Mouse (Mus musculus) hindbrain, postnatal 0 days (tissue): ENCODE results near the gene Med21. TPM values are rescaled to one million over a fixed set of nuclear protein-coding genes. Genes with fewer than 3 reads are reported as not detected.

Experiments
- ATAC-seq: fragments of 200-750 bp; cut with Nextera tagmentation; 2 replicates; pipeline ENCODE4 v1.8.0; 2017; ENCODE audit warnings: mild to moderate bottlenecking, moderate TSS enrichment, moderate library complexity
- DNase-seq: peaks from one replicate; pipeline ENCODE4 v3.0.0-alpha.2; 2015; ENCODE audit warnings: low spot score
- H3K27ac ChIP-seq: fragments of 300-500 bp; sonication (generic); 2 replicates; pipeline ENCODE4 v1.5.1; 2014; ENCODE audit warnings: mild to moderate bottlenecking
- H3K27me3 ChIP-seq: fragments of 300-500 bp; sonication (generic); 2 replicates; pipeline ENCODE4 v1.6.1; 2014; ENCODE audit warnings: low read length, mixed read lengths; ENCODE audit not compliant: insufficient read depth
- H3K36me3 ChIP-seq: fragments of 300-500 bp; sonication (generic); 2 replicates; pipeline ENCODE4 v1.6.1; 2014; ENCODE audit warnings: low read length, mixed read lengths; ENCODE audit not compliant: insufficient read depth
- H3K4me1 ChIP-seq: fragments of 300-500 bp; sonication (generic); 2 replicates; pipeline ENCODE4 v1.6.1; 2014; ENCODE audit warnings: antibody characterized with exemption, low read length, mixed read lengths; ENCODE audit not compliant: insufficient read depth
- H3K4me2 ChIP-seq: fragments of 300-500 bp; sonication (generic); 2 replicates; pipeline ENCODE4 v1.6.1; 2014; ENCODE audit warnings: low read depth, mild to moderate bottlenecking, low read length, moderate library complexity, mixed read lengths
- H3K4me3 ChIP-seq: fragments of 300-500 bp; sonication (generic); 2 replicates; pipeline ENCODE4 v1.5.1; 2014; ENCODE audit warnings: low read length
- H3K9ac ChIP-seq: fragments of 300-500 bp; sonication (generic); replicated peaks from 2 replicates; pipeline ENCODE4 v1.6.1; 2014; ENCODE audit warnings: mild to moderate bottlenecking, low read length, moderate library complexity, mixed read lengths
- H3K9me3 ChIP-seq: fragments of 300-500 bp; sonication (generic); 2 replicates; pipeline ENCODE4 v1.6.1; 2016; ENCODE audit warnings: low read length, mixed read lengths
- CTCF ChIP-seq: IDR thresholded peaks from 2 replicates; pipeline ENCODE4 v1.5.1; 2016; ENCODE audit warnings: antibody characterized with exemption, control low read depth, low read depth
- WGBS: fragments of 180-500 bp; shearing (Covaris S2); extraction: QIAGEN DNeasy Blood & Tissue Kit; methylation state at CpG from one replicate; pipeline ENCODE4 v1.1.7; 2014; 5-methylcytosine and 5-hydroxymethylcytosine counted together
- polyA plus RNA-seq: library from polyadenylated mRNA; unstranded; fragments of >200 nt; fragmentation: Nextera tagmentation; extraction: Ambion mirVana; gene quantifications from 2 replicates; pipeline ENCODE4 v1.2.1, GENCODE M21; 2015
- total RNA-seq: library from RNA; depleted of rRNA; stranded (reverse); fragments of >200 nt; gene quantifications from 2 replicates; pipeline ENCODE4 v1.2.3, GENCODE M21; 2014

Gene Med21
- total and polyA plus RNA-seq, 2 experiments from 2014 or later: 42.3 to 112 TPM

DNA sequence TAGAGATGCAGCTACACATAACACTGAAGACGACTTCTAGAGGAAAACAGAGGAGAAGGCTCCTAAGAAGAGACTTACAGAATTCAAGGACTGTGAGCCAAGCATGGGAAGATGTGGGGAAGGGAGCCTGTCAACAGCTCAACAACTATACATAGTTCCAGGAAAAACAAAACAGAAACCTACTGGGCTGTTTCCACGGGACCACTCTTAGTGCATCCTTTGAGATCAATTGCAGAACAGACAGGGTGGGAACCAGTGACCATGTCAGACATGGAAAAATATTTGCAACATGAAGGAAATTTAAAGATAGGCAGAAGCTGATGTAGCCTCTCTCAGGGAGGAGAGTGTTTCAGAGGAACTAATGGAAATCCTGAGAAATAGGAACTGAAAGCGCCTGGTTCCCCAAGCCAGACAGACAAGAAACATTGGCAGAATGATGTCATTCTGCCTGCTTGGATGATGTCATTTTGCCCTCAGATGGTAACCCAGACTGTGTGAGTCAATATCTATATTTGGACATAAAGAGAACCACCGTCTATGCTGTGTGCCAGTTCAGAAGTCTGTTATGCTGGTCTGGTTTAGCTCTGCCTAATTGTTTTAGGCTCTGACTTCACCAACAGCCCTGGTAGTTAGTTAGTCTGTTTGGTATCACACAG is 32.7 kb downstream of the Med21 start:
- H3K4me3 ChIP-seq: no peak overlapping the region
- H3K4me2 ChIP-seq: no peak overlapping the region
- WGBS: 74% methylated on average over 4 of the region's 4 CpGs
- no peak overlapping the region for H3K27ac ChIP-seq
- TF ChIP-seq CTCF: no peak
- ATAC-seq (no peak), DNase-seq (no peak)
- no peaks in the 10 kb centered on the region for H3K27me3 ChIP-seq
- H3K4me1 ChIP-seq: no peaks in the 10 kb centered on the region
- 0 out of 2 replicates have a peak, but pooled peaks cover 3% of the 10 kb centered on the region for H3K9me3 ChIP-seq
- H3K36me3 ChIP-seq: no peaks in the 10 kb centered on the region
- no peak overlapping the region for H3K9ac ChIP-seq

- Histone ChIP-seq H3K9me3 (no peaks in the 10 kb centered on the region), H3K4me3 (no peak overlapping the region), H3K27me3 (no peaks in the 10 kb centered on the region), H3K36me3 (no peaks in the 10 kb centered on the region), H3K9ac (no peak overlapping the region), H3K4me2 (no peak overlapping the region), H3K27ac (no peak overlapping the region), H3K4me1 (no peaks in the 10 kb centered on the region)
- no peak for TF ChIP-seq CTCF
- DNase-seq (no peak), ATAC-seq (no peak)
- WGBS: 89% methylated on average over 10 of the region's 10 CpGs
These were observed 34.6 kb downstream of the Med21 start for GRCm38 (mm10) chr6:146676904-146677303.

DNA sequence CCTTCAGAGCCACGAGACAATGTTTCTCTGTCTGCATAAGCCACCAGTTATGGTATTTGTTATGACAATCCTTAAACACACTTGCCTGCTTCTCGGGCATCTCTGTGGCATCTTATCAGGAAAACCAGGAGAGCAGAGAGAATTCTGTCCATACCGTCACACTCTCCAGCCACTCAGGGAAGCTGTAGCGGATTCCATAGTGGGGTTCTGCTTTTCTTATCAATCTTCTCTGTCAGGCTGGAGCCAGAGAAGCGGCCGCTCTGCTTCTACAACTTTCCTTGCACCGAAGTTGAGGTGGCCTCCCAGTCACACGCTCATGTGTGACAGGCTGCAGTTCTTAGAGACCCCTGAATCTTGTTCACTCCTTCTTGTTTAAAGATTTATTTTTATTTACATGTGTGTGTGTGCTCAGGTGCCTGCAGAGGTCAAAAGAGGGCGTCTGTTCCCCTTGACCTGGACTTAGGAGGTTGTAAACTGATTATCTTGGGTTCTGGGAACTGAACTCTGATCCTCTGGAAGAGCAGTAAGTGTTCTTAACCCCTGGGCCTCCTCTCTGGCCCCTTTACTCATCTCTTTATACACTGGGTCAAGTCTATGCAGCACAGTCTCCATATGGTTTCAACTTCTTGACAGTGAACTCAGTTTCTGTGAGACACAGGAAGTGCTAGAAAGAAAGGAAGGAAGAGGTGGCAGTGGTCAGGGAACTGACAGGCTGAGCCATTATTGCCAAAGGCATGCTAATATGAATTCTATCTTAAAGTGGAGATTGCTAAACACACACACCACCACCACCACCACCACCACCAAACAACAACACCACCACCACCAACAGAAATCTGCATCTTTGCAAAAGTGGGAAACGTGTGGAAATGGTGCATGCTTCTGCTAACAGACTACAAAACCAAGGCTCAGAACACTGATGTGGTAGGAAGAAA is 36.1 kb downstream of the Med21 start:
- no peaks in the 10 kb centered on the region for H3K36me3 ChIP-seq
- no peak overlapping the region for H3K9ac ChIP-seq
- H3K27ac ChIP-seq: no peak overlapping the region
- H3K4me3 ChIP-seq: no peak overlapping the region
- no peaks in the 10 kb centered on the region for H3K9me3 ChIP-seq
- ATAC-seq (no peak), DNase-seq (no peak)
- WGBS: 81% methylated on average over 10 of the region's 10 CpGs
- H3K27me3 ChIP-seq: no peaks in the 10 kb centered on the region
- no peak overlapping the region for H3K4me2 ChIP-seq
- TF ChIP-seq CTCF: no peak
- no peaks in the 10 kb centered on the region for H3K4me1 ChIP-seq

DNA sequence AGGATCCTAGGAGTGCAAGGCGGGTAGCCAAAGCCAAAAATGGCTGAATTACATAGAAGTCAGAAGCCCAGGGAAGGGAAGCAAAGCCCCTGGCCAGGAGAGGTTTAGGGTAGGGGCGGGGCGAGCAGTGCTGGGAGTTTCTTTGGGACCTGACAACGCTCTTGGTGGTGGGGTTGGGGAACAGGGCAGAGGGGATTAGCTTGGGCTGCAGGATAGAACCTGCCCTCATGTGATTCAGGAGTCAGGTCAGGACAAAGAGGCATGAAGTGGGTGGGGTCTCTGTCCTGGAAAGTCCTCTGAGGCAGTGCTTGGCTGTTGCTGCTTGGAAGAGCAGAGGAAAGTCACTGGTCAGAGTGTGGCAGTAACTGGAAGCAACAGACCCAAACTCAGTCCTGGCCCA is 41.5 kb downstream of the Med21 start:
- Histone ChIP-seq H3K4me3 (no peak overlapping the region), H3K36me3 (no peaks in the 10 kb centered on the region), H3K27me3 (no peaks in the 10 kb centered on the region), H3K27ac (no peak overlapping the region), H3K9me3 (no peaks in the 10 kb centered on the region), H3K9ac (no peak overlapping the region), H3K4me1 (no peaks in the 10 kb centered on the region), H3K4me2 (no peak overlapping the region)
- DNase-seq (no peak), ATAC-seq (no peak)
- no peak for TF ChIP-seq CTCF
- WGBS: 80% methylated on average over 4 of the region's 4 CpGs

- Histone ChIP-seq H3K4me1 (no peaks in the 10 kb centered on the region), H3K4me2 (no peak overlapping the region), H3K9ac (no peak overlapping the region), H3K4me3 (no peak overlapping the region), H3K27me3 (no peaks in the 10 kb centered on the region), H3K27ac (no peak overlapping the region), H3K36me3 (no peaks in the 10 kb centered on the region), H3K9me3 (no peaks in the 10 kb centered on the region)
- DNase-seq: no peak
- TF ChIP-seq CTCF: no peak
- no peak for ATAC-seq
- 77% methylated on average over 17 of the region's 17 CpGs for WGBS
These were observed 43.5 kb downstream of the Med21 start for GRCm38 (mm10) chr6:146685781-146686308.

- DNase-seq (no peak), ATAC-seq (no peak)
- no peaks in the 10 kb centered on the region for H3K9me3 ChIP-seq
- WGBS: 80% methylated on average over 5 of the region's 5 CpGs
- no peak overlapping the region for H3K4me3 ChIP-seq
- no peak for TF ChIP-seq CTCF
- no peaks in the 10 kb centered on the region for H3K27me3 ChIP-seq
- H3K4me1 ChIP-seq: no peaks in the 10 kb centered on the region
- no peak overlapping the region for H3K27ac ChIP-seq
- no peaks in the 10 kb centered on the region for H3K36me3 ChIP-seq
- no peak overlapping the region for H3K4me2 ChIP-seq
- H3K9ac ChIP-seq: no peak overlapping the region
These were observed 44.3 kb downstream of the Med21 start for GRCm38 (mm10) chr6:146686463-146687196.
